Mouse (Mus musculus) mature B cell (primary cell): Measurements from ENCODE around the gene Arhgap1.

Experiments used
- in situ Hi-C: fragments of 300-500 bp; cut with MboI; formaldehyde crosslinking; loops from 2 replicates; pipeline ENCODE4 v1.14.3; 2019

The Arhgap1 gene

GRCm38 (mm10) chr2:91649152-91649551 lies 508 bp upstream of the Arhgap1 start:
- in situ Hi-C loops, result no loop called here

GRCm38 (mm10) chr2:91650360-91650995 lies 818 bp downstream of the Arhgap1 start:
- in situ Hi-C loops, result no loop called here

GRCm38 (mm10) chr2:91651458-91652258 lies 2.0 kb downstream of the Arhgap1 start:
- in situ Hi-C loops, result no loop called here

GRCm38 (mm10) chr2:91652863-91653262 lies 3.2 kb downstream of the Arhgap1 start:
- in situ Hi-C loops, result no loop called here

- in situ Hi-C loops, result no loop called here
Observed at GRCm38 (mm10) chr2:91655388-91655787, 5.7 kb downstream of the Arhgap1 start.

- in situ Hi-C loops, result no loop called here
Observed at GRCm38 (mm10) chr2:91655827-91656226, 6.2 kb downstream of the Arhgap1 start.

GRCm38 (mm10) chr2:91656774-91657173 lies 7.1 kb downstream of the Arhgap1 start:
- in situ Hi-C loops, result no loop called here

GRCm38 (mm10) chr2:91659657-91660056 lies 10.0 kb downstream of the Arhgap1 start:
- in situ Hi-C loops, result no loop called here

- in situ Hi-C loops, result no loop called here
Observed at GRCm38 (mm10) chr2:91660981-91661380, 11.3 kb downstream of the Arhgap1 start.

GRCm38 (mm10) chr2:91664780-91665179 lies 15.1 kb downstream of the Arhgap1 start:
- in situ Hi-C loops, result no loop called here

- in situ Hi-C loops, result no loop called here
Observed at GRCm38 (mm10) chr2:91666386-91666910, 16.8 kb downstream of the Arhgap1 start.

GRCm38 (mm10) chr2:91667747-91668146 lies 18.1 kb downstream of the Arhgap1 start:
- in situ Hi-C loops, result no loop called here

- in situ Hi-C loops, result no loop called here
Observed at GRCm38 (mm10) chr2:91669326-91669725, 19.7 kb downstream of the Arhgap1 start.

GRCm38 (mm10) chr2:91670038-91670437 lies 20.4 kb downstream of the Arhgap1 start:
- in situ Hi-C loops, result no loop called here

GRCm38 (mm10) chr2:91673587-91673986 lies 23.9 kb downstream of the Arhgap1 start:
- in situ Hi-C loops, result no loop called here

GRCm38 (mm10) chr2:91674895-91675294 lies 25.2 kb downstream of the Arhgap1 start:
- in situ Hi-C loops, result no loop called here

GRCm38 (mm10) chr2:91676420-91676819 lies 26.8 kb downstream of the Arhgap1 start:
- in situ Hi-C loops, result no loop called here

- in situ Hi-C loops, result no loop called here
Observed at GRCm38 (mm10) chr2:91676961-91677360, 27.3 kb downstream of the Arhgap1 start.

- in situ Hi-C loops, result no loop called here
Observed at GRCm38 (mm10) chr2:91682850-91683249, 33.2 kb downstream of the Arhgap1 start.

- in situ Hi-C loops, result no loop called here
Observed at GRCm38 (mm10) chr2:91683919-91684318, 34.3 kb downstream of the Arhgap1 start.

- in situ Hi-C loops, result no loop called here
Observed at GRCm38 (mm10) chr2:91689452-91689851, 39.8 kb downstream of the Arhgap1 start.

GRCm38 (mm10) chr2:91695436-91696224 lies 46.0 kb downstream of the Arhgap1 start:
- in situ Hi-C loops, result no loop called here
